Mouse (Mus musculus) ES-CJ7 (cell line): ENCODE measurements around the gene Usp8.

ENCODE experiments used
- DNase-seq: peaks from one replicate; pipeline ENCODE4 v3.0.0; 2011; ENCODE audit warnings: low read depth, low spot score

The Usp8 gene

GRCm38 (mm10) chr2:126706759-126707437, at the start of gene Usp8:
Gene Usp8, plus strand, starts transcription at chr2:126707328.
- DNase-seq: peak; percentile 98

GRCm38 (mm10) chr2:126663481-126663880, 43.6 kb upstream of the Usp8 start:
- DNase-seq: peak; percentile 65

- no peak for DNase-seq
Observed at GRCm38 (mm10) chr2:126665984-126666383, 41.1 kb upstream of the Usp8 start.

- no peak for DNase-seq
Observed at GRCm38 (mm10) chr2:126668621-126669252, 38.4 kb upstream of the Usp8 start.

GRCm38 (mm10) chr2:126673317-126674242, 33.5 kb upstream of the Usp8 start:
- no peak for DNase-seq

- DNase-seq: peak; percentile 58
Observed at GRCm38 (mm10) chr2:126674441-126675168, 32.5 kb upstream of the Usp8 start.

- DNase-seq: peak; percentile 85
Observed at GRCm38 (mm10) chr2:126675169-126676121, 31.7 kb upstream of the Usp8 start.

- DNase-seq: no peak
Observed at GRCm38 (mm10) chr2:126676122-126676515, 31.0 kb upstream of the Usp8 start, which contains the start of gene Gabpb1. Gene Gabpb1, minus strand, starts transcription at chr2:126676337.

- DNase-seq: peak; percentile 41
Observed at GRCm38 (mm10) chr2:126677366-126677765, 29.8 kb upstream of the Usp8 start.

GRCm38 (mm10) chr2:126682333-126682732, 24.8 kb upstream of the Usp8 start:
- no peak for DNase-seq

- DNase-seq: no peak
Observed at GRCm38 (mm10) chr2:126682937-126683336, 24.2 kb upstream of the Usp8 start.

- no peak for DNase-seq
Observed at GRCm38 (mm10) chr2:126691290-126691689, 15.8 kb upstream of the Usp8 start.

- DNase-seq: no peak
Observed at GRCm38 (mm10) chr2:126695285-126695684, 11.8 kb upstream of the Usp8 start.

- DNase-seq: no peak
Observed at GRCm38 (mm10) chr2:126707438-126707779, 281 bp downstream of the Usp8 start.

GRCm38 (mm10) chr2:126708361-126708760, 1.2 kb downstream of the Usp8 start:
- DNase-seq: no peak

- no peak for DNase-seq
Observed at GRCm38 (mm10) chr2:126712526-126712925, 5.4 kb downstream of the Usp8 start.

GRCm38 (mm10) chr2:126712950-126713349, 5.8 kb downstream of the Usp8 start:
- DNase-seq: no peak

- DNase-seq: no peak
Observed at GRCm38 (mm10) chr2:126729207-126729606, 22.1 kb downstream of the Usp8 start.

- DNase-seq: no peak
Observed at GRCm38 (mm10) chr2:126730502-126730901, 23.4 kb downstream of the Usp8 start.

GRCm38 (mm10) chr2:126735339-126736073, 28.4 kb downstream of the Usp8 start:
- no peak for DNase-seq
